Mouse (Mus musculus) embryonic fibroblast, embryonic 13.5 days (primary cell): ENCODE results near the gene Polr3c. TPM values are rescaled to one million over a fixed set of nuclear protein-coding genes. Genes with fewer than 3 reads are reported as not detected.
A peak's percentile ranks its signal among the peaks of the same experiment; 100 is the strongest.
"Not testable (repeated sequence)": the region's sequence is repeated elsewhere in the genome, so short reads cannot be mapped to it uniquely, and the experiment has no call there.

Experiments used
- H3K27ac ChIP-seq: 2 replicates; pipeline ENCODE4 v1.5.1; 2012; ENCODE audit warnings: low read length, control low read depth, inconsistent platforms; ENCODE audit not compliant: insufficient read depth
- H3K4me1 ChIP-seq: 2 replicates; pipeline ENCODE4 v1.6.1; 2011; ENCODE audit warnings: low read length; ENCODE audit not compliant: control insufficient read depth, insufficient read depth
- H3K4me3 ChIP-seq: 2 replicates; pipeline ENCODE4 v1.5.1; 2011; ENCODE audit warnings: mild to moderate bottlenecking, control low read depth, low read length; ENCODE audit not compliant: insufficient read depth
- CTCF ChIP-seq: IDR thresholded peaks from 2 replicates; pipeline ENCODE4 v1.5.1; 2011; ENCODE audit warnings: mild to moderate bottlenecking, control low read depth, low read length, moderate library complexity, borderline replicate concordance; ENCODE audit not compliant: insufficient read depth
- POLR2A ChIP-seq: IDR thresholded peaks from 2 replicates; pipeline ENCODE4 v1.6.1; 2011; ENCODE audit warnings: low read depth, mild to moderate bottlenecking, control low read depth, low read length, moderate library complexity
- polyA plus RNA-seq: library from polyadenylated mRNA; stranded (reverse); fragments of >200 nt; gene quantifications from 2 replicates; pipeline ENCODE4 v1.2.4, GENCODE M21; 2011; ENCODE audit warnings: low read depth; ENCODE audit not compliant: missing spikeins, insufficient read length

The Polr3c gene
- polyA plus RNA-seq, 1 experiment: 35.1 TPM

DNA sequence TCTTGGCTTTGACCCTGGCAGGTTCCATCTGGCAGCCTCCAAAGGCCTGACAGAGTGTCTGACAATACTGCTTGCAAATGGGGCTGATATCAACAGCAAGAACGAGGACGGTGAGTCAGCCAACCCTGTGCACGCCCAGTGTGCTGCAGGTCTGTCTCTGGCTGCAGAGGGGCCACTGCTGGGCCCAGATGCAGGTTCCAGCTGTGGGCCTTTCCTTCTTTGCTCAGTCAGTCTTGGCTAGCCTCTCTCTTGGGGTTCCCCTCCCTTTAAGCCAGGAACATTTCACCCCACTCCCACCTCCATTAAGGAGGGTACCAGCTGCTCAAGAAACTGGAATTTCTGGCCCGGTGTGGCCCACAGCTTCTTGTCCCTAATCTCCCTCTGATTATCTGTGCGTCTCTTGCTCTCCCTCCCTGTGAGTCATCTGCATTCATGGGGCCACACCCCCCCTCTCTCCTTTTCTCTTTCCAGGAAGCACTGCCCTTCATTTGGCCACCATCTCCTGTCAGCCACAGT is 48.2 kb downstream of the Polr3c start:
- Histone ChIP-seq H3K4me1 (peaks cover 9% of the 10 kb centered on the region), H3K4me3 (no peak overlapping the region), H3K27ac (no peak overlapping the region)
- TF ChIP-seq POLR2A: no peak
- no peak for TF ChIP-seq CTCF

DNA sequence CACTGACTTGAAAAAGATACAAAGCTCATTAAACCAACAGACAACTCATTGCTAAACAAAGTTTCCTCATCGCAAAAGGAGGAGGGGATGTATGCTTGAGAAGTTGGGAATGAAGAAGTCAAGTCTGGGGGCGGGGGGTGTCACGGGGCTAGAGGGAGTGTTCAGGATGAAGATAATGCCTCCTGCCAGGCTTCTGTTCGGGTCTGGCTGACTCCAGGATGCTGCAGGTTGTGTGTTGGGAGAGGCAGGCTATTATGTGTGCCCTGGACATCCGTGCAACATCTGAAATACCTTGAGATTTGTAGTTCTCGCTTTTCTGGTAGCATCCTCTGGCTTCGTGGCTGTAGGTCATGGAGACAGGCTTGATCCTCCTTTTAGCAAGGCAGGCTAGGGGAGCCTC is 49.0 kb downstream of the Polr3c start:
- no peak overlapping the region for H3K27ac ChIP-seq
- H3K4me1 ChIP-seq: peaks cover 12% of the 10 kb centered on the region
- no peak for TF ChIP-seq POLR2A
- H3K4me3 ChIP-seq: no peak overlapping the region

DNA sequence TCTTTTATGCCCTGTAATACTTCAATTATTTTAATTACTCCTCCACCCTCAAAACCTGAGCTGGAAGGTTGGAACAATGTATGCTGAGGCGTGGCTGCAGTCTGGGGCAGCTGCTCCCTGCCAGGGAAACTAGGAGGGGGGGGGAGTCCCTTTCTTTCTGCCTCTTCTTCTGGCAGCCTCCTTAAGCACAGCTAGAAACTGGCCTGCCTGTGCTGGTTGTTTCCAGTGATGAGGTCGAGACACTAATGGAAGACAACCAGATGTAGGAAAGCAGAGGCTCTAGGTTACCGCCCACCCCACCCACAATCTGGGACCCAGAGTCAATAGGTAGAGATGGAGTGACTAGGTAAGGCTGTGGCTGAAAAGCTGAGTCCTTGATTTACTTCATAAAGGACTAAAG is 51.7 kb downstream of the Polr3c start:
- H3K4me1 ChIP-seq: peaks cover 12% of the 10 kb centered on the region
- no peak overlapping the region for H3K27ac ChIP-seq
- H3K4me3 ChIP-seq: no peak overlapping the region
- TF ChIP-seq CTCF: no peak
- no peak for TF ChIP-seq POLR2A

DNA sequence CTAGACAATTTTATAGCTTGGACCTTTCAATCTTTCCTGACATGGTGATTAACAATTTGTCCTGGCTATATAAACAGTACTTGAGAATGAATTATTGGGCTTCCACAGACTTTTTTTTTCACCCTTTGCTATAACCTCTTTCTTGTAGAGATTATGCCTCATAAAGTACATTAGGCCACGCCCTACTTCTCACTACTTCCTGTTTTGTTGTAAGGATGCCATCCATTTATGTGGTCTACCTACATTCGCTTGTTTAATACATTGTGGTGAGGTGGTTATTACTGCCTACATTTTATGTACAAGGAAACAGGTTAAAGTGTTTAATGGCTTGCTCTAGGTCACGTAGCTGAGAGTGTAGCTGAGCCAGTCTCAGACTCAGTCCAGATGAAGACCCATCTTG is 52.3 kb downstream of the Polr3c start:
- TF ChIP-seq CTCF: no peak
- no peak for TF ChIP-seq POLR2A
- peaks cover 16% of the 10 kb centered on the region for H3K4me1 ChIP-seq
- H3K4me3 ChIP-seq: no peak overlapping the region
- H3K27ac ChIP-seq: peak overlapping the region; percentile 15; the same call in 1 of the 2 replicates

DNA sequence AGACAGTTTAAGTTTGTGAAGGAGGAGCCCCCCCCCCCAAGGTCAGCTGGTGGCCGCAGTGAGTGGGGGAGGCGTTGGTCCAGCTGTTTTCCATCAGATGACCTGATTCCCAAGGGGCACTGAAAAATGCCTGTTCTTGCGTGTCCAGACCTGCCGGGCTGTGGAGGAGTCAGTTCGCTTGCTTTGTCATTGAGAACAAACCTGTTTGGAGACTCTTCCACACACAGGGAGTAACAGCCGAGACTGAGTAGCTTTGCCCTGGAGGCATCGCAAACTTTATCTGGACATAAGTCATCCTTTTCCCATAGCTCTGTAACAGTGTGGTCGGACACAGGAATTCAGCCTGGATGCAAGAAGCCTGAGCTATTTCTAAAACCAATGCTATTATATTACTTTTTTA is 53.0 kb downstream of the Polr3c start:
- Histone ChIP-seq H3K27ac (peak overlapping the region; percentile 10; the same call in 1 of the 2 replicates), H3K4me1 (peaks cover 13% of the 10 kb centered on the region), H3K4me3 (no peak overlapping the region)
- TF ChIP-seq CTCF (no peak), POLR2A (no peak)

DNA sequence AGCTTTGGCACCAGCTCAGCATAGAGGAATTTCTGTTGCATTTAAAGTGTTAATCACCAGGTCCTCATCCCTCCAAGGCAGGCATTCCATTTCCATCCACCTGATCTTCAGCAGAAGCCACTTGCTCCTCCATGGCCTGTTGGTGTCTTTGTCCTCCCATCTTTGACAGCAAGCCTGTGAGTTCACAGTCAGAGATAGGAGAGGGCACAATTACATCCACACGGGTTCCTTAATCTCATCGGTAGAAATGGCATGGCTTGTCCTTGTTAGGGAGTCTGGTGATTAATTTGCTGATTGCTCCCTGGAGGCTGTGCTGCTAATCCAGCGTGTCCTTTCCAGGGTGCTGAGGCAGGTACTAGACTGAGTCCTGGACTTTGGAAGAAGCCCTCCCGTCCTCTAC is 53.9 kb downstream of the Polr3c start:
- no peak for TF ChIP-seq POLR2A
- TF ChIP-seq CTCF: no peak
- Histone ChIP-seq H3K4me1 (peaks cover 10% of the 10 kb centered on the region; the same call in 1 of the 2 replicates), H3K4me3 (no peak overlapping the region), H3K27ac (no peak overlapping the region)

DNA sequence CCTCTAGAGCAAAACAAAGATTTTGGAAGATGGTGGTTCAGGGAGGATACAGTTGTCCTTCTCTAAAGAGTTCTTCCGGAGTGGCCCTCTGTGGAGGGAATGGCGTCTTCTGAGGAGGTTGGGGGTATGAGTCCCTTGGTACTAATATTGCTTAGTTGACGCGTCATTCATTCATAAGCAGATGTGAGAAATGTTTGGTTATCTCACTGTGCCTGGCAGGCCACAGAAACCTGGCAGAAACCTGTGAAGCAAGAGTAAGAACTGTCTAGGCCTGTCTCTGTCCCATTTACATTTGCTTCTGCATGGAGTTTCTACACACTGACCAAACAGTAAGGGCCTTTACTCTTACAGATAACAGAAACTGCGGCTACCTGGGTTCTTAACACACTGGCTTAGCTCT is 55.9 kb downstream of the Polr3c start:
- H3K27ac ChIP-seq: no peak overlapping the region
- TF ChIP-seq POLR2A (no peak), CTCF (no peak)
- H3K4me3 ChIP-seq: no peak overlapping the region
- peaks cover 10% of the 10 kb centered on the region; the same call in 1 of the 2 replicates for H3K4me1 ChIP-seq

DNA sequence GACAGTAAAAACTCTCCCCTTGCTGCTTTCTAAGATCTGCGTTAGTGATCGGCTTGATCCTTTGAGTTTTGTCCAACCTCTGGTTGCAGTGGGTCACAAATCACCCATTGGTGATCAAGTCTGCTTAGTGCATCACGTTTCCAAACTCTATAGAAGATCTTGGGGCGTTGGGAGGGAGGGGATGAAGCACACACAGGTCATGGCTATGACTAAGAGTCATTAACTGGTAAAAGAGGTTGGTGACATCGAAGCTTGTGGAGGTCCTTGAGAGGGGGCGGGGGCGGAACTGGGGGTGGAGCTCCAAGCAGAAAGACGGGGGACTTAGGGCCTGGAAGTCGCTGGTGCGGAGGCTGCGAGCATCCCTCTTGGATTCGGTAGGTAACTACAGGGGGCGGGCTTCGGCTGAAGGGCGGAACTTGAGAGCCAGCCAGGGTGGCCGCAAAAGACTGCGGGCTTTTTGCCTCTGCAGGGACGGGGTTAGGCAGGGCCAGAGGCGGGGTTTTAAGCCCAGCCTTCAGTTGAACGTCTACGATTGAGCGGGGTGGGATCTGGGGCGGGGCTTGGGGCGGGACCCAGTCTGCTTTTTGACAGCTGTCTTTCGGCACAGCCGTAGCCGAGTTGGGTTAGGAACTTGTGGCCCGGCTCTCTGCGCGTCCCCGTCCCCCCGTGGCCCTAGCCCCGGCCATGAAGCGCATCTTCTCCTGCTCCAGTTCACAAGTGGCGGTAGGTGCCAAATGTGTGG is 57.5 kb downstream of the Polr3c start, which contains the start of gene Ankrd35:
TSS of gene Ankrd35 (plus strand) at position 405 of the 742 bp plus-strand sequence.
- no peak for TF ChIP-seq CTCF
- TF ChIP-seq POLR2A: no peak
- Histone ChIP-seq H3K4me1 (peaks cover 10% of the 10 kb centered on the region; the same call in 1 of the 2 replicates), H3K27ac (no peak within 1 kb of the TSS), H3K4me3 (peak within 1 kb of the TSS; percentile 41)

DNA sequence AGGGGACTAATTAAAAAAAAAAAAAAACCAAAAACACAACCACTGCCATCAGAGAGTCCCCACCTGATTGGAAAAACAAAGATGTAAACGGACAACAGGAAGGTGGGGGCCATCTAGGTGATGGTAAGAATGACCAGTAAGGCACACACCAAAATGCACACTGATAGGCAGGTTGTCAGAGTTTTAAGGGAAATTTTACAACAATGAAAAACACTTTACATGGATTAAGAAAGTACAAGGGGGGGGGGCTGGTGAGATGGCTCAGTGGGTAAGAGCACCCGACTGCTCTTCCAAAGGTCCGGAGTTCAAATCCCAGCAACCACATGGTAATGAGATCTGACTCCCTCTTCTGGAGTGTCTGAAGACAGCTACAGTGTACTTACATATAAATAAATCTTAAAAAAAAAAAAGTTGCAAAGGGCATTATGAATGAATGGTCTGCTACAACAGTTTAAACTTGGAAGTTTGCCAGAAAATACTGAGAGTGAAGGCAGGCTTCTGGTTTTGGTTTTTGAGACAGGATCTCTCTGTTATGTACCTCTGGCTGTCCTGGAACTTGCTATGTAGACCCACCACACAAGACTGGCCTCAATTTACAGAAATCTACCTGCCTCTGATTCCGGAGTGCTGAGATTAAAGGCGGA is 58.9 kb downstream of the Polr3c start:
- Histone ChIP-seq H3K4me1 (peaks cover 9% of the 10 kb centered on the region), H3K27ac (no peak overlapping the region), H3K4me3 (no peak overlapping the region)
- TF ChIP-seq CTCF (no peak), POLR2A (no peak)

DNA sequence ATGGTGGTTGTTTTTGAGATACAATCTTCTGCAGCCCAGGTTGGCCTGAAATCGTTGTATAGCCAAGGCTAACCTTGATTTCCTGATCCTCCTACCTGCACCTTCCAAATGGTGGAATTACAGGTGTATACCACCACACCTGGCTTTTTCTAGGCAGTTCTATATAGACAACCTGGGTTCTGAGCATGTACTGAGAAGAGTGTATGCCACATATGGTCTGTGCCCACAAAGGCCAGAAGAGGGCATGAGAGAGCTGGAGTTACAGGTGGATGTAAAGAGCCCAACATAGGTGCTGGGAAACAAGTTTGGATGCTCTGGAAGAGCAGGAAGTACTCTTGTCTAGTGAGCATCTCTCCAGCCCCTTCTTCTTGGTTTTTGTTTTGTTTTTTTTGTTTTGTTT is 60.1 kb downstream of the Polr3c start:
- Histone ChIP-seq H3K4me1 (peaks cover 12% of the 10 kb centered on the region), H3K27ac (no peak overlapping the region)
- TF ChIP-seq POLR2A: no peak
- peak; percentile 31; the same call in 1 of the 2 replicates for TF ChIP-seq CTCF

DNA sequence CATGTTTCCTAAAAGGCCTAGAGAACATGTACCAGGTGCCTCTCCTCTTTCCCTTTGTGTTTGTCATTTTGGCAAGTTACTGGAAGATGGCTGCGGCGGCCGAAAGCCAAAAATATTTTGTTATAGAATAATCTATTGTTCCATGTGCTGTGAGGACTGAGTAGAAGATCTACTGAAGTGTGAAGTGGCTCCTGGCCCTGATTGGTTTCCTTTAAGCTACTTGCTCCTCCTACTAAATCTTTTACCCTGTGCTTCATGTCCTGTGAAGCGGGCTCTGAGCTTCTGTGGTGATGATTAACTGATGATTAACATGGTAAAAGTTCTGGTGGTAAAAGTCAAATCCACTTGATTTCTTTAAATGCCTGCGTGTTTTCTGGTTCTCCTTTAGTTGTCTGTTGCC is 60.5 kb downstream of the Polr3c start:
- Histone ChIP-seq H3K4me3 (no peak overlapping the region), H3K27ac (no peak overlapping the region), H3K4me1 (peaks cover 12% of the 10 kb centered on the region)
- TF ChIP-seq CTCF (no peak), POLR2A (no peak)

More for the DNA sequence above, 60.1 kb downstream of the Polr3c start:
- H3K4me3 ChIP-seq: no peak overlapping the region

DNA sequence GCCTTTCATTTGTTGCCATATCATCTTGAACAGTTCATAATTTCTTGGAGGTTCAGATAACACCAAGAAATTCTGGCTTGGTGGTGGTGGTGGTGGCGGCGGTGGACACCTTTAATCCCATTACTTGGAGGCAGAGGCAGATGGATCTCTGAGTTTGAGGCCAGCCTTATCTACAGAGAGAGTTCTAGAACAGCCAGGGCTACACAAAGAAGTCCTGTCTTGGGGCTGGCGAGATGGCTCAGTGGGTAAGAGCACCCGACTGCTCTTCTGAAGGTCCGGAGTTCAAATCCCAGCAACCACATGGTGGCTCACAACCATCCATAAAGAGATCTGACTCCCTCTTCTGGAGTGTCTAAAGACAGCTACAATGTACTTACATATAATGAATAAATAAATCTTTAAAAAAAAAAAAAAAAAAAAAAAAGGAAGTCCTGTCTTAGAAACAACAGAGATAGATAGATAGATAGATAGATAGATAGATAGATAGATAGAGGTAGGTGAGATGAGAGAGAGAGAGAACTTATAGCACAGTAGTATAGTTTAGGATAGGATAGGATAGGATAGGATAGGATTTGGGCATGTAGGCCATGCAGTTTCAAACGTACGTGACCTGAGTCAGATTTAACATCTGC is 61.6 kb downstream of the Polr3c start:
- not testable (repeated sequence) for H3K27ac ChIP-seq, H3K4me3 ChIP-seq
- H3K4me1 ChIP-seq: peaks cover 12% of the 10 kb centered on the region
